Mouse (Mus musculus): ENCODE data around the gene Mtmr3. TPM values are rescaled to one million over a fixed set of nuclear protein-coding genes. Genes with fewer than 3 reads are reported as not detected.
"Not testable (repeated sequence)": the region's sequence is repeated elsewhere in the genome, so short reads cannot be mapped to it uniquely, and the experiment has no call there.

Gene Mtmr3
- polyA plus RNA-seq, 1 experiment: 46.3 TPM

- no peak for DNase-seq (ENCODE audit: low spot score)
Measured at GRCm38 (mm10) chr11:4601890-4602289, 7.2 kb upstream of the Mtmr3 start.

- no peak for DNase-seq (ENCODE audit: low spot score)
Measured at GRCm38 (mm10) chr11:4599916-4600315, 5.3 kb upstream of the Mtmr3 start.

- DNase-seq (ENCODE audit: low spot score): no peak
Measured at GRCm38 (mm10) chr11:4598411-4598810, 3.7 kb upstream of the Mtmr3 start.

GRCm38 (mm10) chr11:4593849-4594607 is 635 bp downstream of the Mtmr3 start:
- DNase-seq (ENCODE audit: low spot score): peak; percentile 74

GRCm38 (mm10) chr11:4593491-4593848 is 1.2 kb downstream of the Mtmr3 start:
- DNase-seq (ENCODE audit: low spot score): no peak

GRCm38 (mm10) chr11:4591811-4592210 is 2.9 kb downstream of the Mtmr3 start:
- no peak for DNase-seq (ENCODE audit: low spot score)

GRCm38 (mm10) chr11:4578682-4579081 is 16.0 kb downstream of the Mtmr3 start:
- DNase-seq (ENCODE audit: low spot score): no peak

- no peak for DNase-seq (ENCODE audit: low spot score)
Measured at GRCm38 (mm10) chr11:4577079-4577478, 17.6 kb downstream of the Mtmr3 start.

GRCm38 (mm10) chr11:4576090-4576732 is 18.5 kb downstream of the Mtmr3 start:
- DNase-seq (ENCODE audit: low spot score): not testable (repeated sequence)

GRCm38 (mm10) chr11:4571491-4571901 is 23.2 kb downstream of the Mtmr3 start:
- no peak for DNase-seq (ENCODE audit: low spot score)

- DNase-seq (ENCODE audit: low spot score): no peak
Measured at GRCm38 (mm10) chr11:4566333-4566732, 28.3 kb downstream of the Mtmr3 start.

GRCm38 (mm10) chr11:4565545-4565944 is 29.1 kb downstream of the Mtmr3 start:
- no peak for DNase-seq (ENCODE audit: low spot score)

GRCm38 (mm10) chr11:4553274-4554063 is 41.2 kb downstream of the Mtmr3 start:
- DNase-seq (ENCODE audit: low spot score): no peak

- DNase-seq (ENCODE audit: low spot score): no peak
Measured at GRCm38 (mm10) chr11:4547569-4547968, 47.1 kb downstream of the Mtmr3 start.

GRCm38 (mm10) chr11:4545976-4546375 is 48.7 kb downstream of the Mtmr3 start:
- DNase-seq (ENCODE audit: low spot score): no peak

- DNase-seq (ENCODE audit: low spot score): no peak
Measured at GRCm38 (mm10) chr11:4545401-4545800, 49.3 kb downstream of the Mtmr3 start.

- DNase-seq (ENCODE audit: low spot score): not testable (repeated sequence)
Measured at GRCm38 (mm10) chr11:4544627-4544921, 50.1 kb downstream of the Mtmr3 start.

- no peak for DNase-seq (ENCODE audit: low spot score)
Measured at GRCm38 (mm10) chr11:4543746-4544626, 50.7 kb downstream of the Mtmr3 start.

GRCm38 (mm10) chr11:4543040-4543551 is 51.6 kb downstream of the Mtmr3 start:
- DNase-seq (ENCODE audit: low spot score): no peak

- no peak for DNase-seq (ENCODE audit: low spot score)
Measured at GRCm38 (mm10) chr11:4536645-4537044, 58.0 kb downstream of the Mtmr3 start.

- no peak for DNase-seq (ENCODE audit: low spot score)
Measured at GRCm38 (mm10) chr11:4527132-4527531, 67.5 kb downstream of the Mtmr3 start.
